Mouse (Mus musculus): ENCODE data around the gene D930007J09Rik. TPM values are rescaled to one million over a fixed set of nuclear protein-coding genes. Genes with fewer than 3 reads are reported as not detected.

Gene D930007J09Rik
- not detected for polyA plus RNA-seq (2015; fragmentation: Illumina TruSeq; extraction: RNeasy Lipid Tissue Mini Kit (QIAGEN cat#74804); ENCODE audit: insufficient read depth, low replicate concordance)

GRCm38 (mm10) chr13:32802259-32803081 lies at the start of gene D930007J09Rik:
D930007J09Rik (minus strand) TSS chr13:32802849.

GRCm38 (mm10) chr13:32850668-32851404 lies 48.2 kb upstream of the D930007J09Rik start, which contains the start of gene Serpinb1a:
Serpinb1a (minus strand) TSS chr13:32851185.

GRCm38 (mm10) chr13:32801693-32802221 lies 892 bp downstream of the D930007J09Rik start, which contains the start of gene Wrnip1:
Wrnip1 (plus strand) TSS chr13:32802038.

GRCm38 (mm10) chr13:32783816-32784215 lies 18.8 kb downstream of the D930007J09Rik start, which contains the start of gene Mylk4:
Mylk4 (minus strand) TSS chr13:32783954.

Other genes starting within 250 kb of the D930007J09Rik start
- not detected for gene Mylk4, start 18.9 kb downstream of the D930007J09Rik start, polyA plus RNA-seq (2015; fragmentation: Illumina TruSeq; extraction: RNeasy Lipid Tissue Mini Kit (QIAGEN cat#74804); ENCODE audit: insufficient read depth, low replicate concordance)
- 29.8 TPM for gene Wrnip1, start 811 bp downstream of the D930007J09Rik start, polyA plus RNA-seq (2015; fragmentation: Illumina TruSeq; extraction: RNeasy Lipid Tissue Mini Kit (QIAGEN cat#74804); ENCODE audit: insufficient read depth, low replicate concordance)
- gene Serpinb1a, start 48.3 kb upstream of the D930007J09Rik start, polyA plus RNA-seq (2015; fragmentation: Illumina TruSeq; extraction: RNeasy Lipid Tissue Mini Kit (QIAGEN cat#74804); ENCODE audit: insufficient read depth, low replicate concordance) = 252 TPM
- gene Serpinb1c, start 95.4 kb upstream of the D930007J09Rik start, polyA plus RNA-seq (2015; fragmentation: Illumina TruSeq; extraction: RNeasy Lipid Tissue Mini Kit (QIAGEN cat#74804); ENCODE audit: insufficient read depth, low replicate concordance) = not detected
- 116 TPM for gene Serpinb6b, start 162.4 kb upstream of the D930007J09Rik start, polyA plus RNA-seq (2015; fragmentation: Illumina TruSeq; extraction: RNeasy Lipid Tissue Mini Kit (QIAGEN cat#74804); ENCODE audit: insufficient read depth, low replicate concordance)
- gene Serpinb9, start 200.4 kb upstream of the D930007J09Rik start, polyA plus RNA-seq (2015; fragmentation: Illumina TruSeq; extraction: RNeasy Lipid Tissue Mini Kit (QIAGEN cat#74804); ENCODE audit: insufficient read depth, low replicate concordance) = 68.0 TPM
- gene Serpinb9b, start 224.6 kb upstream of the D930007J09Rik start, polyA plus RNA-seq (2015; fragmentation: Illumina TruSeq; extraction: RNeasy Lipid Tissue Mini Kit (QIAGEN cat#74804); ENCODE audit: insufficient read depth, low replicate concordance) = 1.2 TPM

Data from spleen, adult 10 weeks (tissue).